Mouse (Mus musculus) lung, embryonic 16.5 days (tissue): ENCODE data around the gene Mmp28. TPM values are rescaled to one million over a fixed set of nuclear protein-coding genes. Genes with fewer than 3 reads are reported as not detected.
A peak's percentile ranks its signal among the peaks of the same experiment; 100 is the strongest.

Experiments
- ATAC-seq: fragments of 200-750 bp; cut with Nextera tagmentation; 2 replicates; pipeline ENCODE4 v1.8.0; 2017; ENCODE audit warnings: low read depth, mild to moderate bottlenecking, moderate library complexity
- H3K27ac ChIP-seq: fragments of 300-500 bp; sonication (generic); 2 replicates; pipeline ENCODE4 v1.5.1; 2014; ENCODE audit warnings: mild to moderate bottlenecking, control low read depth, low read length
- H3K27me3 ChIP-seq: fragments of 300-500 bp; sonication (generic); 2 replicates; pipeline ENCODE4 v1.6.1; 2014; ENCODE audit warnings: low read depth, low read length, mixed read lengths; ENCODE audit not compliant: control insufficient read depth, insufficient read depth
- H3K36me3 ChIP-seq: fragments of 300-500 bp; sonication (generic); 2 replicates; pipeline ENCODE4 v1.6.1; 2014; ENCODE audit warnings: low read length; ENCODE audit not compliant: control insufficient read depth, insufficient read depth
- H3K4me1 ChIP-seq: fragments of 300-500 bp; sonication (generic); replicated peaks from 2 replicates; pipeline ENCODE4 v1.6.1; 2014; ENCODE audit warnings: low read length, mixed read lengths; ENCODE audit not compliant: control insufficient read depth, insufficient read depth
- H3K4me2 ChIP-seq: fragments of 300-500 bp; sonication (generic); 2 replicates; pipeline ENCODE4 v1.6.1; 2014; ENCODE audit warnings: low read depth, low read length, control low read depth
- H3K4me3 ChIP-seq: fragments of 300-500 bp; sonication (generic); 2 replicates; pipeline ENCODE4 v1.5.1; 2014; ENCODE audit warnings: mild to moderate bottlenecking, low read length, control low read depth
- H3K9ac ChIP-seq: fragments of 300-500 bp; sonication (generic); 2 replicates; pipeline ENCODE4 v1.6.1; 2014; ENCODE audit warnings: low read length, control low read depth
- H3K9me3 ChIP-seq: fragments of 300-500 bp; sonication (generic); 2 replicates; pipeline ENCODE4 v1.6.1; 2016; ENCODE audit warnings: low read length; ENCODE audit not compliant: control insufficient read depth
- WGBS: fragments of 180-500 bp; shearing (Covaris S2); extraction: QIAGEN DNeasy Blood & Tissue Kit; methylation state at CpG from one replicate; pipeline ENCODE4 v1.1.7; 2014; 5-methylcytosine and 5-hydroxymethylcytosine counted together
- polyA plus RNA-seq: library from polyadenylated mRNA; unstranded; fragments of >200 nt; fragmentation: Nextera tagmentation; extraction: Ambion mirVana; gene quantifications from 2 replicates; pipeline ENCODE4 v1.2.1, GENCODE M21; 2015

Mmp28 gene
- polyA plus RNA-seq, 1 experiment from 2014 or later: 1.8 TPM

GRCm38 (mm10) chr11:83450550-83450949, 12.3 kb downstream of the Mmp28 start:
- no peak for ATAC-seq
- H3K4me1 ChIP-seq: peaks cover 40% of the 10 kb centered on the region
- no peak overlapping the region for H3K9ac ChIP-seq
- no peak overlapping the region for H3K27ac ChIP-seq
- no peaks in the 10 kb centered on the region for H3K9me3 ChIP-seq
- no peaks in the 10 kb centered on the region for H3K27me3 ChIP-seq
- 26% methylated on average over 1 of the region's 1 CpGs for WGBS
- no peak overlapping the region for H3K4me3 ChIP-seq
- no peak overlapping the region for H3K4me2 ChIP-seq
- no peaks in the 10 kb centered on the region for H3K36me3 ChIP-seq

DNA sequence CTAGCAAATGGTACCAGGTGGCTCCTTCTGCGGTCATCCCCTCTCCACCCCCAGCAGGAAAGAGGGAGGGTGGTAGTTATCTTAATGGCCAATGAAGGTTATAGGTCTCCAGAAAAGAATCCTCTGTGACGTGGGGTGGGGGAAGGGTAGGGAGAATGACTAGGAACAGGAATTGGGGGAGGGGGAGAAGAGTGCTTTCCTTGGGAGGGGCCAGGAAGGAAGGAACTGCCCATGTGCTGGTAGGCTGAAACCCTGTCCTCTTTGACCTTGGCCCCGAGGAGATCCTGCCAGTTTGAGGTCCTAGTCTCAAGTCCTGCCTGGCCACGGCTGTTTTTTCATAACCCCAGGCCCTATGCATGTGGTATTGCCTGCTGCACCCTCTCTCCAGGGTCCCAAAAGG, 13.6 kb downstream of the Mmp28 start:
- WGBS: 24% methylated on average over 4 of the region's 4 CpGs
- Histone ChIP-seq H3K9me3 (no peaks in the 10 kb centered on the region), H3K27me3 (peaks cover 9% of the 10 kb centered on the region), H3K36me3 (no peaks in the 10 kb centered on the region), H3K4me1 (peaks cover 32% of the 10 kb centered on the region), H3K4me3 (no peak overlapping the region), H3K4me2 (no peak overlapping the region), H3K27ac (peak overlapping the region; percentile 28; the same call in 1 of the 2 replicates), H3K9ac (no peak overlapping the region)
- peak; percentile 24; the same call in 1 of the 2 replicates for ATAC-seq

DNA sequence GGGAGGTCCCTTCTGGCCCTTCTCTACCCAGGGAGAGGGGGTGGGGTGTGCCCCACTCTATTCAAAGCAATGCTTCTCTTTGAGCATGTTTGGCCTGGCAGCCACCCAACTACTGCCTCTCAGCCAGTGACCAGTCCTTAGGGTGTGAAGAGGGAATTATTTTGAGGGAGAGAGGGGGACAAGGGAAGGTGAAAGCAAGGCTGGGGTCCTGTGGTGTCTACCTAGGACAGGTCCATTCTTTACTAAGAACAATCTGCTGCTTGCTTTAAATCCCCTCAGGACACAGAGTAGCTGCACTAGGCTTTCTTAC, 14.0 kb downstream of the Mmp28 start:
- Histone ChIP-seq H3K27ac (peak overlapping the region; percentile 28; the same call in 1 of the 2 replicates), H3K4me2 (no peak overlapping the region), H3K9me3 (no peaks in the 10 kb centered on the region), H3K9ac (no peak overlapping the region), H3K27me3 (peaks cover 13% of the 10 kb centered on the region), H3K4me1 (peaks cover 30% of the 10 kb centered on the region), H3K36me3 (no peaks in the 10 kb centered on the region), H3K4me3 (no peak overlapping the region)
- peak; percentile 80 for ATAC-seq

DNA sequence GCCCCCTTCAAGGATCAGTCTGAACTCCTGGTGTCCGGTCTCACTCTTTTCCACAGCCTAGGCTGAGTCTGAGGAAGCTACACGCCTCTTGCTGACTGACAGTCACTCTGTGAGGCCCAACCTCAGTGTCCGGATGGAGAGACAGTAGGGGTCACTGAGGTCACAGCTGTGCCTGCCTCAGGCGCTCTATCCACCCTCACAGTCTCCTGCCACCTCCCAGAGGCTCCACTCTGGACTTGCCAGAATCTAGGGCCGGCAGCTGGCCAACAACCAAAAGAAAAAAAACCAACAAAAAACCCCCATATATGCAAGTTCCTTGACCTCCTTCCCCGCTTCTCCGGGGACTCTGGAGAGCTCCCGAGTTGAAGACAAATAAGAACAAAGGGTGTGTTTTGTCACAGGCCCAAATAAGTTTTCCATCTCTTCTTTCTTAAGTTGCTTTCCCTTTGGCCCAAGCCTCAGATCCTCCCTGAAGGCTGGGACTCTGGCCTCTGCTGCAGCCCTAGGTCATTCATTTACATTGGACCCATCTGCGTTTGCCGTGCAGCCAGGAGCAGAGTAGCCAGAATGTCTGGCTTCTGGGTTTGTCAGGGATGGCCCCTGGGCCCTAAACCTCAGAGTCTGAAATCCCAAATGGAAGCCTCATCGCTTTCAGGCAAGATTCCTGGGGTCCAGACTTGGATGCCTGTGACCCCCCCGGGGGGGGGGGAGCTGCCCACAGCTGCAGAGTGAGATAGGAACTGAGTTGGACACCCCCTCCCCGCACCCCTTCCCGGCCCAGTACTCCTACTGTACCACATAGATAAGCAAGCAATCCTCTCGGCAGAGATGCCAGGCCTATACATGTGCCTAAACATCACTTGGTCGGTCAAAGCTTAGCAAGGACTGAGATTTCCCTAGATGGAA, 14.6 kb downstream of the Mmp28 start:
- peak; percentile 73 for ATAC-seq
- H3K4me3 ChIP-seq: no peak overlapping the region
- WGBS: 23% methylated on average over 16 of the region's 16 CpGs
- no peak overlapping the region for H3K9ac ChIP-seq
- peaks cover 30% of the 10 kb centered on the region for H3K4me1 ChIP-seq
- no peaks in the 10 kb centered on the region for H3K9me3 ChIP-seq
- peak overlapping the region; percentile 66 for H3K27ac ChIP-seq
- H3K27me3 ChIP-seq: peaks cover 19% of the 10 kb centered on the region
- peak overlapping the region; percentile 2; the same call in 1 of the 2 replicates for H3K4me2 ChIP-seq
- H3K36me3 ChIP-seq: no peaks in the 10 kb centered on the region

GRCm38 (mm10) chr11:83447612-83448011, 15.3 kb downstream of the Mmp28 start:
- H3K4me3 ChIP-seq: no peak overlapping the region
- H3K9me3 ChIP-seq: no peaks in the 10 kb centered on the region
- no peaks in the 10 kb centered on the region for H3K36me3 ChIP-seq
- peaks cover 32% of the 10 kb centered on the region for H3K4me1 ChIP-seq
- no peak overlapping the region; the same call in 1 of the 2 replicates for H3K4me2 ChIP-seq
- no peak overlapping the region for H3K9ac ChIP-seq
- ATAC-seq: no peak
- 63% methylated on average over 10 of the region's 10 CpGs for WGBS
- H3K27ac ChIP-seq: peak overlapping the region; percentile 66
- peaks cover 23% of the 10 kb centered on the region for H3K27me3 ChIP-seq

DNA sequence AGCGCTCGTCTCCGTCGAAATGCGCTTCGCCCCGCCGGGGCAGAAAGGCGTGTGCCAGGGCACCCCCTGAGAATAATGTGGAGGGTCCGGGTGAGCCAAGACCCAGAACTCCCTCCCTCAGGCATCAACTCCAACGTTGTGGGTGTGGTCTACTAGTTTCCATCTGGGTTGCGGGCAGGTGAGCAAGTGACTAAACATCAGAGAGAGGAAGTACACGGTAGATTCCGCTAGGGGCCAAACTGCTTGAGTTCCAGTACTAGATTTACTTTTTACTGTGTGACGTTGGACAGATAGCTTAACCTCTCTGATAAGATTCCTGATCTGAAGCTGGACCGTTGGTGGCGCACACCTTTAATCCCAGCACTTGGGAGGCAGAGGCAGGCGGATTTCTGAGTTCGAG, 17.9 kb downstream of the Mmp28 start:
- no peak overlapping the region for H3K9ac ChIP-seq
- H3K27me3 ChIP-seq: peaks cover 41% of the 10 kb centered on the region
- no peak overlapping the region for H3K27ac ChIP-seq
- peaks cover 36% of the 10 kb centered on the region for H3K4me1 ChIP-seq
- H3K36me3 ChIP-seq: no peaks in the 10 kb centered on the region
- 23% methylated on average over 19 of the region's 19 CpGs for whole genome bisulfite sequencing
- H3K4me2 ChIP-seq: peak overlapping the region; percentile 45
- H3K4me3 ChIP-seq: peak overlapping the region; percentile 24
- H3K9me3 ChIP-seq: no peaks in the 10 kb centered on the region
- no peak for ATAC-seq

GRCm38 (mm10) chr11:83443824-83444223, 19.0 kb downstream of the Mmp28 start:
- Histone ChIP-seq H3K9ac (no peak overlapping the region), H3K9me3 (no peaks in the 10 kb centered on the region), H3K27ac (no peak overlapping the region), H3K27me3 (peaks cover 41% of the 10 kb centered on the region), H3K36me3 (no peaks in the 10 kb centered on the region), H3K4me1 (peaks cover 27% of the 10 kb centered on the region), H3K4me2 (no peak overlapping the region), H3K4me3 (no peak overlapping the region)
- ATAC-seq: no peak
- WGBS: 9% methylated on average over 7 of the region's 7 CpGs

- Histone ChIP-seq H3K27ac (no peak overlapping the region), H3K4me2 (peak overlapping the region; percentile 40), H3K36me3 (no peaks in the 10 kb centered on the region), H3K4me1 (peaks cover 17% of the 10 kb centered on the region), H3K27me3 (peaks cover 41% of the 10 kb centered on the region), H3K9ac (no peak overlapping the region), H3K9me3 (no peaks in the 10 kb centered on the region), H3K4me3 (peak overlapping the region; percentile 21)
- 10% methylated on average over 29 of the region's 29 CpGs for WGBS
- ATAC-seq: peak; percentile 44
These were observed 20.1 kb downstream of the Mmp28 start for GRCm38 (mm10) chr11:83442596-83443267.

GRCm38 (mm10) chr11:83441235-83441634, 21.6 kb downstream of the Mmp28 start:
- H3K9me3 ChIP-seq: no peaks in the 10 kb centered on the region
- H3K27me3 ChIP-seq: peaks cover 41% of the 10 kb centered on the region
- H3K4me1 ChIP-seq: peaks cover 10% of the 10 kb centered on the region; the same call in 1 of the 2 replicates
- no peak for ATAC-seq
- no peak overlapping the region for H3K27ac ChIP-seq
- no peak overlapping the region for H3K9ac ChIP-seq
- no peaks in the 10 kb centered on the region for H3K36me3 ChIP-seq
- 44% methylated on average over 7 of the region's 7 CpGs for WGBS
- H3K4me3 ChIP-seq: no peak overlapping the region
- H3K4me2 ChIP-seq: no peak overlapping the region
